Mouse (Mus musculus) CH12.LX (cell line): Measurements from ENCODE around the gene Ccdc144b. TPM values are rescaled to one million over a fixed set of nuclear protein-coding genes. Genes with fewer than 3 reads are reported as not detected.

Experiments used
- DNase-seq: peaks from one replicate; pipeline ENCODE4 v3.0.0-alpha.2; 2013; ENCODE audit errors: extremely low read depth
- H3K27ac ChIP-seq: 2 replicates; pipeline ENCODE4 v1.5.1; 2012; ENCODE audit warnings: low read depth, mild to moderate bottlenecking, control low read depth, moderate library complexity; ENCODE audit not compliant: insufficient read depth
- H3K27me3 ChIP-seq: replicated peaks from 2 replicates; pipeline ENCODE3; 2012; ENCODE audit warnings: inconsistent platforms
- H3K36me3 ChIP-seq, 2 experiments: replicated peaks in 1 of 2; 2 replicates each; pipeline versions ENCODE3 to v1.6.1; 2012; ENCODE audit warnings: inconsistent platforms in 1 of 2, low read length in 1 of 2, mild to moderate bottlenecking in 1 of 2, mixed read lengths in 1 of 2, moderate library complexity in 1 of 2; ENCODE audit not compliant: control insufficient read depth in 1 of 2, insufficient read depth in 1 of 2
- H3K4me1 ChIP-seq, 2 experiments: 2 replicates each; pipeline ENCODE4 v1.6.1; 2012; ENCODE audit warnings: inconsistent platforms in 1 of 2, moderate library complexity in 1 of 2; ENCODE audit not compliant: insufficient read depth in 2 of 2, control insufficient read depth in 1 of 2
- H3K4me2 ChIP-seq: 2 replicates; pipeline ENCODE4 v1.6.1; 2012; ENCODE audit warnings: low read depth, mild to moderate bottlenecking, control low read depth; ENCODE audit not compliant: poor library complexity, insufficient read depth, severe bottlenecking
- H3K4me3 ChIP-seq, 3 experiments: fragments of 150-350 bp in 1 of 3; sonication (generic) in 1 of 3; replicated peaks in 1 of 3; 2 replicates each; pipeline versions ENCODE3 to v1.5.1; 2011 to 2012; ENCODE audit warnings: low read depth in 2 of 3, low read length in 2 of 3, mild to moderate bottlenecking in 2 of 3, moderate library complexity in 2 of 3, control low read depth in 1 of 3, improper control_type of control experiment in 1 of 3, inconsistent platforms in 1 of 3, mixed read lengths in 1 of 3; ENCODE audit not compliant: poor library complexity in 1 of 3
- H3K79me2 ChIP-seq: replicated peaks from 2 replicates; pipeline ENCODE4 v1.6.1; 2012; ENCODE audit warnings: mild to moderate bottlenecking, moderate library complexity; ENCODE audit not compliant: control insufficient read depth, poor library complexity, insufficient read depth, severe bottlenecking; ENCODE audit errors: extremely low read depth
- H3K9ac ChIP-seq: 2 replicates; pipeline ENCODE4 v1.6.1; 2012; ENCODE audit warnings: low read depth, mild to moderate bottlenecking, control low read depth, moderate library complexity; ENCODE audit not compliant: insufficient read depth
- H3K9me3 ChIP-seq: replicated peaks from 2 replicates; pipeline ENCODE3; 2012; ENCODE audit warnings: low read length, inconsistent platforms, mixed read lengths
- BHLHE40 ChIP-seq: IDR thresholded peaks from 2 replicates; pipeline ENCODE4 v1.6.1; 2011; ENCODE audit warnings: mild to moderate bottlenecking, low read depth, low read length, improper control_type of control experiment
- CHD1 ChIP-seq: IDR thresholded peaks from 2 replicates; pipeline ENCODE4 v1.6.1; 2012; ENCODE audit warnings: low read depth, low read length, improper control_type of control experiment, inconsistent platforms
- CHD2 ChIP-seq: IDR thresholded peaks from 2 replicates; pipeline ENCODE4 v1.6.1; 2011; ENCODE audit warnings: low read length, improper control_type of control experiment
- CTCF ChIP-seq, 2 experiments: IDR thresholded peaks in 1 of 2; conservative IDR thresholded peaks in 1 of 2; 2 replicates each; pipeline ENCODE4 v1.5.1; 2011 to 2012; ENCODE audit warnings: low read depth in 2 of 2, low read length in 2 of 2, improper control_type of control experiment in 1 of 2, inconsistent platforms in 1 of 2, mild to moderate bottlenecking in 1 of 2, moderate library complexity in 1 of 2
- EP300 ChIP-seq: IDR thresholded peaks from 2 replicates; pipeline ENCODE4 v1.6.1; 2011; ENCODE audit warnings: low read length, improper control_type of control experiment
- ETS1 ChIP-seq: conservative IDR thresholded peaks from 2 replicates; pipeline ENCODE4 v1.6.1; 2012; ENCODE audit warnings: low read depth, mild to moderate bottlenecking, inconsistent platforms, low read length, improper control_type of control experiment, moderate library complexity
- GABPA ChIP-seq: IDR thresholded peaks from 2 replicates; pipeline ENCODE4 v1.6.1; 2012; ENCODE audit warnings: low read depth, low read length, improper control_type of control experiment, inconsistent platforms; ENCODE audit not compliant: insufficient replicate concordance
- HCFC1 ChIP-seq: IDR thresholded peaks from 2 replicates; pipeline ENCODE4 v1.6.1; 2012; ENCODE audit warnings: low read depth, mild to moderate bottlenecking, inconsistent platforms, low read length, improper control_type of control experiment
- IRF4 ChIP-seq: IDR thresholded peaks from 2 replicates; pipeline ENCODE4 v1.6.1; 2014; ENCODE audit warnings: low read depth, mild to moderate bottlenecking, inconsistent platforms, low read length, improper control_type of control experiment
- JUN ChIP-seq: IDR thresholded peaks from 2 replicates; pipeline ENCODE4 v1.6.1; 2011; ENCODE audit warnings: low read depth, mild to moderate bottlenecking, low read length, improper control_type of control experiment, moderate library complexity; ENCODE audit not compliant: insufficient read depth
- JUND ChIP-seq: conservative IDR thresholded peaks from 2 replicates; pipeline ENCODE4 v1.6.1; 2011; ENCODE audit warnings: low read depth, low read length, improper control_type of control experiment
- KAT2A ChIP-seq: IDR thresholded peaks from 2 replicates; pipeline ENCODE4 v1.6.1; 2012; ENCODE audit warnings: low read length, improper control_type of control experiment, inconsistent platforms; ENCODE audit not compliant: insufficient replicate concordance
- MAFK ChIP-seq: IDR thresholded peaks from 2 replicates; pipeline ENCODE4 v1.6.1; 2011; ENCODE audit warnings: low read length, improper control_type of control experiment; ENCODE audit not compliant: insufficient replicate concordance
- MAX ChIP-seq: IDR thresholded peaks from 2 replicates; pipeline ENCODE4 v1.6.1; 2011; ENCODE audit warnings: low read length, improper control_type of control experiment
- MAZ ChIP-seq: IDR thresholded peaks from 2 replicates; pipeline ENCODE4 v1.6.1; 2012; ENCODE audit warnings: low read depth, mild to moderate bottlenecking, inconsistent platforms, low read length, improper control_type of control experiment, moderate library complexity
- MEF2A ChIP-seq: IDR thresholded peaks from 2 replicates; pipeline ENCODE4 v1.6.1; 2014; ENCODE audit warnings: low read depth, mild to moderate bottlenecking, inconsistent platforms, low read length, improper control_type of control experiment, borderline replicate concordance
- MYC ChIP-seq: IDR thresholded peaks from 2 replicates; pipeline ENCODE4 v1.6.1; 2011; ENCODE audit warnings: low read depth, mild to moderate bottlenecking, improper control_type of control experiment, low read length
- NELFE ChIP-seq: IDR thresholded peaks from 2 replicates; pipeline ENCODE4 v1.6.1; 2011; ENCODE audit warnings: low read depth, low read length, improper control_type of control experiment
- NRF1 ChIP-seq: IDR thresholded peaks from 2 replicates; pipeline ENCODE4 v1.6.1; 2014; ENCODE audit warnings: low read depth, mild to moderate bottlenecking, inconsistent platforms, low read length, improper control_type of control experiment, moderate library complexity
- POLR2A ChIP-seq: IDR thresholded peaks from 2 replicates; pipeline ENCODE4 v1.6.1; 2011; ENCODE audit warnings: low read depth, mild to moderate bottlenecking, improper control_type of control experiment, low read length
- POLR2AphosphoS2 ChIP-seq: IDR thresholded peaks from 2 replicates; pipeline ENCODE4 v1.6.1; 2011; ENCODE audit warnings: low read depth, low read length, improper control_type of control experiment
- RAD21 ChIP-seq: IDR thresholded peaks from 2 replicates; pipeline ENCODE4 v1.6.1; 2011; ENCODE audit warnings: low read depth, mild to moderate bottlenecking, low read length, improper control_type of control experiment, moderate library complexity
- SIN3A ChIP-seq: IDR thresholded peaks from 2 replicates; pipeline ENCODE4 v1.6.1; 2012; ENCODE audit warnings: low read length, improper control_type of control experiment, inconsistent platforms
- TBP ChIP-seq: conservative IDR thresholded peaks from 2 replicates; pipeline ENCODE4 v1.6.1; 2011; ENCODE audit warnings: low read depth, low read length, improper control_type of control experiment
- TCF12 ChIP-seq: IDR thresholded peaks from 2 replicates; pipeline ENCODE4 v1.6.1; 2014; ENCODE audit warnings: low read depth, mild to moderate bottlenecking, inconsistent platforms, low read length, improper control_type of control experiment
- USF1 ChIP-seq: IDR thresholded peaks from 2 replicates; pipeline ENCODE4 v1.6.1; 2014; ENCODE audit warnings: low read depth, mild to moderate bottlenecking, inconsistent platforms, low read length, improper control_type of control experiment
- USF2 ChIP-seq: conservative IDR thresholded peaks from 2 replicates; pipeline ENCODE4 v1.6.1; 2011; ENCODE audit warnings: low read depth, low read length, improper control_type of control experiment
- ZMIZ1 ChIP-seq: IDR thresholded peaks from 2 replicates; pipeline ENCODE4 v1.6.1; 2012; ENCODE audit warnings: low read depth, mild to moderate bottlenecking, inconsistent platforms, low read length, improper control_type of control experiment
- ZNF384 ChIP-seq: IDR thresholded peaks from 2 replicates; pipeline ENCODE4 v1.6.1; 2012; ENCODE audit warnings: low read depth, low read length, improper control_type of control experiment, inconsistent platforms
- dilution Hi-C: fragments of 300-500 bp; cut with MboI; formaldehyde crosslinking; loops from 2 replicates; pipeline ENCODE4 v1.14.3; 2020; ENCODE audit warnings: low sequenced_read_pairs; ENCODE audit not compliant: extremely low pct_unique_long_range_greater_than_20kb, extremely low pct_ligation_motif_present
- in situ Hi-C: fragments of 300-500 bp; cut with MboI; formaldehyde crosslinking; loops from 3 replicates; pipeline ENCODE4 v1.14.3; 2019; ENCODE audit warnings: low sequenced_read_pairs, low pct_ligation_motif_present, low pct_unique_long_range_greater_than_20kb, mixed read lengths
- polyA plus RNA-seq: library from polyadenylated mRNA; unstranded; fragments of >175 nt; gene quantifications from 2 replicates; pipeline ENCODE4 v1.2.1, GENCODE M21; 2012; ENCODE audit warnings: low read depth; ENCODE audit not compliant: insufficient read length
- total RNA-seq, 2 experiments: library from RNA; depleted of rRNA; stranded (reverse); fragments of 300-350 nt in 1 of 2; fragments of >200 nt in 1 of 2; gene quantifications; 2 replicates each; pipeline ENCODE4 v1.2.3; 2012 to 2014

The Ccdc144b gene
- total and polyA plus RNA-seq, 3 experiments = 0.10 TPM; not detected in 2

- H3K4me1 ChIP-seq = no peaks in the 10 kb centered on the region
- H3K4me3 ChIP-seq = no peak overlapping the region
- H3K27ac ChIP-seq = no peak overlapping the region
- H3K79me2 ChIP-seq = no peaks in the 10 kb centered on the region
- no peaks in the 10 kb centered on the region for H3K27me3 ChIP-seq
- no peak for TF ChIP-seq BHLHE40
- TF ChIP-seq RAD21 = no peak
- peaks cover 79 to 88% of the 10 kb centered on the region in 2 experiments for H3K36me3 ChIP-seq
- no peak overlapping the region for H3K9ac ChIP-seq
- in situ Hi-C loops (no loop called here), dilution Hi-C loops (no loop called here)
- DNase-seq = no peak
- no peak overlapping the region for H3K4me2 ChIP-seq
- H3K9me3 ChIP-seq = no peaks in the 10 kb centered on the region
Measured at GRCm38 (mm10) chr3:36087591-36087990, 34.2 kb upstream of the Ccdc144b start.

DNA sequence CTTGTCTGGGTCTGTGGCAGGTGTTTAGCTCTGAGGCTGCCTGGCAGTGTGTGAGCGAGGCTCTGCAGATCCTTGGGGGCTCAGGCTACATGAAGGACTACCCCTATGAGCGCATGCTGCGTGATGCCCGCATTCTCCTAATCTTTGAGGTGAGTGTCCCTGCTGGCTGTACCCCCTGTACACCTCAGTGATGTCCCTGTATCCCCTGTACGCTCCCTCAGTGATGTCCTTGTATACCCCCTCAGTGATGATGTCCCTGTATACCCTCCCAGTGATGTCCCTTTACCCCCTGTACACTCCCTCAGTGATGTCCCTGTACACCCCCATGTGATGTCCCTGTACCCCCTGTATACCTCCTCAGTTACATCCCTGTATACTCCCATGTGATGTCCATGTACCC, 32.0 kb upstream of the Ccdc144b start:
- dilution Hi-C loops = no loop called here
- H3K4me1 ChIP-seq = no peaks in the 10 kb centered on the region
- H3K36me3 ChIP-seq = peaks cover 92 to 96% of the 10 kb centered on the region in 2 experiments

DNA sequence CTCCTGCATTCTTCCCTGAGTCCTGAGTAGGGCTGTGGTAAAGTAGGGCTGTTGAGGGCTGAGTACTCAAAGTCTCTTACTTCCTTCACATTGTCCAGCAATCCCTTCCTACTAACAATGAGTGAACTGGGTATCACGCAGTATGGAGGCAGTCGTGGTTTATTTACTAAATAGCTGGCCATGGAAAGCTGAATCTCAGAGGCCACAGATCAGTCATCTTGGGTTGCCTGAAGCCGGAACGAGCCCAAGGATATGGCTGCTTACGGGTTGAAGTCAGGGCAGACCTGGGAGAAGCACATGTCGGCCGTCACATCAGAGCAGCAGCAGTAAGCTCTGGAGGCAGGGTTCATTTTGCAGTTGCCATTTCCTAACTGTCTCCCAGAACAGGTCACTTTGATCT, 30.0 kb upstream of the Ccdc144b start:
- H3K27ac ChIP-seq = no peak overlapping the region
- dilution Hi-C loops = no loop called here

More for the DNA sequence above, 32.0 kb upstream of the Ccdc144b start:
- Histone ChIP-seq H3K4me3 (no peak overlapping the region), H3K9ac (no peak overlapping the region), H3K27me3 (no peaks in the 10 kb centered on the region), H3K27ac (no peak overlapping the region), H3K9me3 (no peaks in the 10 kb centered on the region), H3K4me2 (no peak overlapping the region), H3K79me2 (no peaks in the 10 kb centered on the region)
- in situ Hi-C loops = no loop called here
- no peak for DNase-seq
- TF ChIP-seq ZMIZ1 = no peak
- no peak for TF ChIP-seq IRF4
- no peak for TF ChIP-seq HCFC1
- no peak for TF ChIP-seq POLR2A
- no peak for TF ChIP-seq RAD21
- no peak for TF ChIP-seq MAFK
- TF ChIP-seq KAT2A = no peak
- no peak for TF ChIP-seq MAZ
- no peak for TF ChIP-seq TBP
- no peak for TF ChIP-seq ETS1
- no peak for TF ChIP-seq USF1
- TF ChIP-seq ZNF384 = no peak
- TF ChIP-seq NELFE = no peak
- no peak for TF ChIP-seq NRF1
- TF ChIP-seq JUN = no peak
- no peak for TF ChIP-seq MAX
- no peak for TF ChIP-seq EP300
- no peak for TF ChIP-seq MEF2A

More for the DNA sequence above, 30.0 kb upstream of the Ccdc144b start:
- Histone ChIP-seq H3K27me3 (no peaks in the 10 kb centered on the region), H3K4me3 (no peak overlapping the region), H3K4me1 (no peaks in the 10 kb centered on the region), H3K9me3 (no peaks in the 10 kb centered on the region), H3K9ac (no peak overlapping the region), H3K79me2 (no peaks in the 10 kb centered on the region), H3K4me2 (no peak overlapping the region), H3K36me3 (peaks cover 90 to 96% of the 10 kb centered on the region in 2 experiments)
- in situ Hi-C loops = no loop called here
- DNase-seq = no peak
- TF ChIP-seq MAFK (no peak), IRF4 (no peak), JUND (no peak), ZNF384 (no peak), POLR2AphosphoS2 (no peak), BHLHE40 (no peak), TBP (no peak), MAZ (no peak), CTCF (conservative IDR thresholded peaks at IDR 0.05 in 1 of 2, IDR thresholded peaks at IDR 0.05 in 1 of 2; ENCODE audit: low read depth in 2 of 2, low read length in 2 of 2) (no peak), CHD1 (no peak), ETS1 (no peak), TCF12 (no peak), EP300 (no peak), MYC (no peak), USF2 (no peak), GABPA (no peak), CHD2 (no peak), SIN3A (no peak)
